Mouse (Mus musculus): ENCODE results near the gene Hnf1b.

GRCm38 (mm10) chr11:83876630-83877029 is 26.8 kb downstream of the Hnf1b start:
- no peak for TF ChIP-seq CTCF (conservative IDR thresholded peaks at IDR 0.05; ENCODE audit: insufficient read depth, insufficient read length, low read depth, low read length)
- TF ChIP-seq POLR2A (IDR thresholded peaks at IDR 0.05; ENCODE audit: low read depth, low read length): no peak
